Mouse (Mus musculus) T-helper 1 cell (primary cell): ENCODE measurements around the gene Depdc1a.

Source experiments
- in situ Hi-C: fragments of 300-600 bp; cut with MboI, MseI; formaldehyde crosslinking; loops from one replicate; pipeline ENCODE4 v1.15.1; 2025; ENCODE audit warnings: high pct_unique_total_duplicates

Gene Depdc1a

GRCm38 (mm10) chr3:159495243-159495801, at the start of gene Depdc1a:
TSS of gene Depdc1a (plus strand) at chr3:159495433.
- in situ Hi-C loops: loop anchor here (5.0 kb wide), 1 partner anchor 342 kb away; the partner anchor contains the start of gene Wls

GRCm38 (mm10) chr3:159470059-159470458, 25.2 kb upstream of the Depdc1a start:
- in situ Hi-C loops: no loop called here

DNA sequence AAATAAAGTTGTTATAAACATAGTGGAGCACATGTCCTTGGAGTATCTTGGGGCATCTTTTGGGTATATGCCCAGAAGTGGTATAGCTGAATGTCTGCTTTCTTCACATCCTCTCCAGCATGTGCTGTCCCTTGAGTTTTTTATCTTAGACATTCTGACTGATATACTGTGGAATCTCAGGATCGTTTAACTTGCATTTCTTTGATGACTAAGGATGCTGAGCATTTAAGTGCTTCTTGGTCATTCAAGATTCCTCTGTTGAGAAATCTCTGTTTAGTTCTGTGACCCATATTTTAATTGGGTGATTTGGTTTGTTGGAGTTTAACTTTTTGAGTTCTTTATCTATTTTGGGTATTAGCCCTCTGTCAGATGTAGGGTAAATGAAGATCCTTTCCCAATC, 19.8 kb upstream of the Depdc1a start:
- in situ Hi-C loops: no loop called here

DNA sequence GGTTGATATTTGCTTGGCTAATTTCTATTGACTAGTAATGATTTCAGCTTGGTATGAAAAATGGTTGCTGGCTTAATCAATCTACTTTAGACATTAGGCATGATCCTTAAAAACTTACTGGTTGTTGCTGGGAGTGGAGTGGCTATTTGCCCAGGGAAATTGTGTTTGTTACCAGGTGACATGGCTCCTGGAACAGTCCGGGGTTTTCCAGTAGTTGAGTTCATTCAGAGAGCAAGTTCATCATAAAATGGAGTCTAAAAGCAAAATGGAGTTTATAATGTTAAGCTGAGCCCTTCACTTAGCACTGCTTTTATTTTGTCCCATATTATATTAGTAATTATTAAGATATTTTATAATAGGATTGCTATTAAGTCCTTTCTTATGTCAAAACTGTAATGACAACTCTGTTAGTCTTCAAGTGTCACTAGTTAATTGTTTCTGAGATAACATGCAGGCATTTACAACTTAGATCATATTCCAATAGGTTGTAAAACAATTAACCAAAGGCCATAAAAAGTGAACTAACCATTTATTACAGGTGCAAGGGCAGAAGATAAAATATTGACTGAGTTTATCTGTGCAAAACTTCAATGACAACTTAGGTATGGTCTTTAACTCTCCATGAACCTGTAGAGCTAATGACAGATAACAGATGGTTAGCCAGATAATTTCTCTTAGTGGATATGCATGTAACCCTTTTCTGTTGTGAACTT, 17.8 kb upstream of the Depdc1a start:
- in situ Hi-C loops: no loop called here

DNA sequence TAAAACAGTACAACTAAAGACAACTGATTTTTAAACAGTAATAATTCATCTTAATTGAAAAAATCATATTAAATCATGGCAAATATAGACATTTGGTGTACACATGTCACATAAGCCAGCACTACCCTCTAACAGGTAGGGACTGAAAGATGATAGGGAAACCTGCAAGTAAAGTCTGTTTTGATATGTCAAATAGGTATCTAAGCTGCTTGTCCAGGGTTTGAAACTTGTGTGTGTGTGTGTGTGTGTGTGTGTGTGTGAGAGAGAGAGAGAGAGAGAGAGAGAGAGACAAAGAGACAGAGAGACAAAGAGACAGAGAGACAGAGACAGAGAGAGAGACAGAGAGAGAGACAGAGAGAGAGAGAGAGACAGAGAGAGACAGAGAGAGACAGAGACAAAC, 524 bp upstream of the Depdc1a start:
- in situ Hi-C loops: loop anchor here (5.0 kb wide), 1 partner anchor 343 kb away; the partner anchor contains the start of gene Wls

DNA sequence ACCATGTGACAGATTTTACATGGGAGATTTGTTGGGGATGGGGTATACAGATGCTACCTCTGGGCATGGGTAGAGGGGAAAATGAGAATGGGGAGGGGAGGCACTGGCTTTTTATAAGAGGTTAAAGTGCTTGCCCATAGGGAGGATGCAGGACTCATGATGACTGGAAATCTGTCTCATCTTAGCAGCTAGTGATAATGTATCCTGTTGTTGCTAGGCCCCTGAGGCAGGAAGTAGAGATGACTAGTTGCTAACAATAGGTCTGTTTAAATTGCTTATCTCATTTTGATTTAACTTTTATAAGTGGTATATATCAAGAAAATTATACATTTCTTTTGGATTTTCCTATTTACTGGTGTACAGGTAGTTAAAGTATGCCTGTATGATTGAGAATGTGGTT, 13.7 kb downstream of the Depdc1a start:
- in situ Hi-C loops: no loop called here

GRCm38 (mm10) chr3:159528563-159528962, 33.3 kb downstream of the Depdc1a start:
- in situ Hi-C loops: no loop called here

GRCm38 (mm10) chr3:159548303-159548702, 53.1 kb downstream of the Depdc1a start:
- in situ Hi-C loops: no loop called here

- in situ Hi-C loops: no loop called here
Observed at GRCm38 (mm10) chr3:159550224-159550623, 55.0 kb downstream of the Depdc1a start.
